Mouse (Mus musculus) embryonic facial prominence, embryonic 14.5 days (tissue): ENCODE results near the gene Hist1h2ab. TPM values are rescaled to one million over a fixed set of nuclear protein-coding genes. Genes with fewer than 3 reads are reported as not detected.
"Not testable (repeated sequence)": the region's sequence is repeated elsewhere in the genome, so short reads cannot be mapped to it uniquely, and the experiment has no call there.

ENCODE experiments used
- ATAC-seq: fragments of 200-750 bp; cut with Nextera tagmentation; 2 replicates; pipeline ENCODE4 v1.8.0; 2017; ENCODE audit warnings: low read depth, moderate number of reproducible peaks, moderate TSS enrichment
- DNase-seq: peaks from one replicate; pipeline ENCODE4 v3.0.0-alpha.2; 2015; ENCODE audit warnings: low spot score
- H3K27ac ChIP-seq: fragments of 300-500 bp; sonication (generic); replicated peaks from 2 replicates; pipeline ENCODE4 v1.5.1; 2014; ENCODE audit warnings: low read depth, mild to moderate bottlenecking, low read length, moderate library complexity
- H3K27me3 ChIP-seq: fragments of 300-500 bp; sonication (generic); replicated peaks from 2 replicates; pipeline ENCODE4 v1.6.1; 2014; ENCODE audit warnings: low read length; ENCODE audit not compliant: control insufficient read depth, insufficient read depth
- H3K36me3 ChIP-seq: fragments of 300-500 bp; sonication (generic); 2 replicates; pipeline ENCODE4 v1.6.1; 2014; ENCODE audit warnings: low read length, mixed read lengths; ENCODE audit not compliant: control insufficient read depth, insufficient read depth
- H3K4me1 ChIP-seq: fragments of 300-500 bp; sonication (generic); 2 replicates; pipeline ENCODE4 v1.6.1; 2014; ENCODE audit warnings: antibody characterized with exemption, low read length; ENCODE audit not compliant: control insufficient read depth, insufficient read depth
- H3K4me2 ChIP-seq: fragments of 300-500 bp; sonication (generic); 2 replicates; pipeline ENCODE4 v1.6.1; 2014; ENCODE audit warnings: low read depth, mild to moderate bottlenecking, low read length, moderate library complexity, mixed read lengths
- H3K4me3 ChIP-seq: fragments of 300-500 bp; sonication (generic); 2 replicates; pipeline ENCODE4 v1.5.1; 2014; ENCODE audit warnings: low read depth, mild to moderate bottlenecking, low read length
- H3K9ac ChIP-seq: fragments of 300-500 bp; sonication (generic); 2 replicates; pipeline ENCODE4 v1.6.1; 2014; ENCODE audit warnings: low read depth, mild to moderate bottlenecking, low read length, moderate library complexity, mixed read lengths
- H3K9me3 ChIP-seq: fragments of 300-500 bp; sonication (generic); 2 replicates; pipeline ENCODE4 v1.6.1; 2016; ENCODE audit warnings: low read length; ENCODE audit not compliant: control insufficient read depth
- WGBS: fragments of 180-500 bp; shearing (Covaris S2); extraction: QIAGEN DNeasy Blood & Tissue Kit; methylation state at CpG from one replicate; pipeline ENCODE4 v1.1.7; 2014; 5-methylcytosine and 5-hydroxymethylcytosine counted together
- polyA plus RNA-seq: library from polyadenylated mRNA; unstranded; fragments of >200 nt; fragmentation: Nextera tagmentation; extraction: Ambion mirVana; gene quantifications from 2 replicates; pipeline ENCODE4 v1.2.1, GENCODE M21; 2014

Hist1h2ab gene
- polyA plus RNA-seq, 1 experiment from 2014 or later, result 30.2 TPM

GRCm38 (mm10) chr13:23746201-23747080 lies 4.5 kb upstream of the Hist1h2ab start, which contains the start of gene Hist1h2bb:
TSS of gene Hist1h2bb (plus strand) at chr13:23746734.
- Histone ChIP-seq H3K4me3 (peak within 1 kb of the TSS; percentile 47), H3K4me1 (peaks cover 10% of the 10 kb centered on the region), H3K9ac (peak within 1 kb of the TSS; percentile 72), H3K27ac (peak within 1 kb of the TSS; percentile 100), H3K4me2 (peak within 1 kb of the TSS; percentile 84)
- WGBS, result under 1% methylated on average over 30 of the region's 58 CpGs
- H3K36me3 ChIP-seq, H3K9me3 ChIP-seq, H3K27me3 ChIP-seq: not testable (repeated sequence)
- peak; percentile 91 for ATAC-seq
- peak; percentile 98 for DNase-seq

- peak overlapping the region; percentile 61 for H3K9ac ChIP-seq
- H3K27me3 ChIP-seq, result no peaks in the 10 kb centered on the region
- H3K4me2 ChIP-seq, result peak overlapping the region; percentile 84
- DNase-seq (no peak), ATAC-seq (no peak)
- no peaks in the 10 kb centered on the region for H3K9me3 ChIP-seq
- no peaks in the 10 kb centered on the region for H3K36me3 ChIP-seq
- H3K27ac ChIP-seq, result peak overlapping the region; percentile 100
- peak overlapping the region; percentile 47 for H3K4me3 ChIP-seq
- peaks cover 10% of the 10 kb centered on the region for H3K4me1 ChIP-seq
- WGBS, result 5% methylated on average over 7 of the region's 13 CpGs
These were observed 3.6 kb upstream of the Hist1h2ab start for GRCm38 (mm10) chr13:23747081-23747891.

GRCm38 (mm10) chr13:23747892-23748288 lies 3.0 kb upstream of the Hist1h2ab start:
- 2% methylated on average over 4 of the region's 4 CpGs for WGBS
- Histone ChIP-seq H3K4me3 (peak overlapping the region; percentile 47), H3K9me3 (no peaks in the 10 kb centered on the region), H3K9ac (peak overlapping the region; percentile 61; the same call in 1 of the 2 replicates), H3K36me3 (no peaks in the 10 kb centered on the region), H3K4me1 (peaks cover 12% of the 10 kb centered on the region), H3K27me3 (no peaks in the 10 kb centered on the region), H3K27ac (peak overlapping the region; percentile 100), H3K4me2 (peak overlapping the region; percentile 84)
- DNase-seq, result no peak
- no peak for ATAC-seq

- Histone ChIP-seq H3K27ac (peak overlapping the region; percentile 95), H3K9me3 (no peaks in the 10 kb centered on the region), H3K4me2 (no peak overlapping the region), H3K4me1 (peaks cover 10% of the 10 kb centered on the region), H3K9ac (no peak overlapping the region), H3K36me3 (no peaks in the 10 kb centered on the region), H3K27me3 (no peaks in the 10 kb centered on the region), H3K4me3 (no peak overlapping the region)
- 95% methylated on average over 5 of the region's 5 CpGs for WGBS
- no peak for ATAC-seq
- no peak for DNase-seq
These were observed 1.3 kb upstream of the Hist1h2ab start for GRCm38 (mm10) chr13:23749563-23750121.

- ATAC-seq (no peak), DNase-seq (no peak)
- no peaks in the 10 kb centered on the region for H3K27me3 ChIP-seq
- peak overlapping the region; percentile 63 for H3K4me2 ChIP-seq
- H3K36me3 ChIP-seq, result no peaks in the 10 kb centered on the region
- peak overlapping the region; percentile 95 for H3K27ac ChIP-seq
- WGBS, result 1% methylated on average over 11 of the region's 11 CpGs
- peaks cover 10% of the 10 kb centered on the region for H3K4me1 ChIP-seq
- H3K9me3 ChIP-seq, result no peaks in the 10 kb centered on the region
- H3K4me3 ChIP-seq, result peak overlapping the region; percentile 44
- H3K9ac ChIP-seq, result peak overlapping the region; percentile 73
These were observed 591 bp downstream of the Hist1h2ab start for GRCm38 (mm10) chr13:23751478-23751956.

- H3K9me3 ChIP-seq, H3K27me3 ChIP-seq, H3K4me1 ChIP-seq, H3K36me3 ChIP-seq: not testable (repeated sequence)
- peak within 1 kb of the TSS; percentile 63 for H3K4me2 ChIP-seq
- ATAC-seq, result peak; percentile 88
- under 1% methylated on average over 13 of the region's 47 CpGs for WGBS
- peak within 1 kb of the TSS; percentile 95 for H3K27ac ChIP-seq
- DNase-seq, result peak; percentile 99
- peak within 1 kb of the TSS; percentile 44 for H3K4me3 ChIP-seq
- H3K9ac ChIP-seq, result peak within 1 kb of the TSS; percentile 73
These were observed 1.3 kb downstream of the Hist1h2ab start, which contains the start of gene Hist1h3b for GRCm38 (mm10) chr13:23752067-23752741. TSS of gene Hist1h3b (plus strand) at chr13:23752267.

- DNase-seq (no peak), ATAC-seq (no peak)
- Histone ChIP-seq H3K27me3 (no peaks in the 10 kb centered on the region), H3K36me3 (no peaks in the 10 kb centered on the region), H3K9me3 (no peaks in the 10 kb centered on the region), H3K4me2 (peak overlapping the region; percentile 54), H3K4me1 (peaks cover 9% of the 10 kb centered on the region), H3K27ac (peak overlapping the region; percentile 82), H3K4me3 (peak overlapping the region; percentile 38), H3K9ac (peak overlapping the region; percentile 66)
- 3% methylated on average over 6 of the region's 6 CpGs for WGBS
These were observed 1.8 kb downstream of the Hist1h2ab start for GRCm38 (mm10) chr13:23752742-23753172.
